Comparison of ENCODE assay signal across 10 mouse cellular contexts in the genomic region with DNA sequence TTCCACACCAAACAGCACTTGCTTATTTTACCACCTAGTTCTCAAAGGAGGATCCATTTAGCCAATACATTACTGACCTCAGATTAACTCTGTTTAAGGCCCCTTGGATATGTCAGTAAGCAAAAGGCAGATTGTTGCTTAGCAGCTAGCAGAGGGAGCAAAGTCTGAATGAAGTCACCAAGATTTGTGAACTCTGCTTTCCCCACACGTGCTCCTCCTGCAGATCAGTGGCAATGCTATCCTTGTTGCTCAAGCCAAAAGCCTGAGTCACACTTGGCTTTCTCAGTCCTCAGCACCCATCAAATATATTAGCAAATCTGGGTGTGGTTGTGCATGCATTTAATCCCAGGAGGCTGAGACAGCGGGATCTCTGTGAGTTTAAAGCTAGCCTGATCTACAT.
DNase-seq lines count a peak whose midpoint lies in the region; TF ChIP-seq lines count a peak whose summit lies in the region.
"Had no signal": no experiment of that assay in that cellular context is flagged by ENCODE, and none has a peak within 500 bp of the region (broad histone marks: within the 10 kb centered on the region; RNA-seq: fewer than 3 reads in every experiment).

No protein-coding gene starts in this region.

- no peaks in the 10 kb centered on the region for H3K27me3 ChIP-seq in myocyte (ENCODE audit: control insufficient read depth, insufficient read depth, insufficient read length)
- H3K27me3 ChIP-seq: Patski had no signal

- H3K36me3 ChIP-seq in myocyte (ENCODE audit: control insufficient read depth, insufficient read depth) = no peaks in the 10 kb centered on the region
- H3K36me3 ChIP-seq: heart, embryonic 13.5 days had no signal

- no peak overlapping the region for H3ac ChIP-seq in myocyte (ENCODE audit: control insufficient read depth, insufficient read length)

- peak; percentile 19 to 63 for DNase-seq in adrenal gland, adult (ENCODE audit: inconsistent age in 2 of 2, low spot score in 1 of 2)
- no peak for DNase-seq in adrenal gland, postnatal 25 days
- peak; percentile 21 to 32 for DNase-seq in kidney, adult 8-10 months
- DNase-seq in kidney, postnatal 10 days = no peak
- peak; percentile 19 for DNase-seq in brain, adult 2 months (ENCODE audit: low read depth, low spot score)
- DNase-seq in heart, adult 9 months (ENCODE audit: low spot score in 2 of 2) = no peak
- no peak for DNase-seq in thymus, postnatal 36 days

- H3K4me3 ChIP-seq in myocyte = no peak overlapping the region
- H3K4me3 ChIP-seq: heart, embryonic 13.5 days had no signal

- TF ChIP-seq POLR2A in myocyte (IDR thresholded peaks at IDR 0.05; ENCODE audit: insufficient read length, low read depth) = no peak

- H3K79me2 ChIP-seq in myocyte (ENCODE audit: control insufficient read depth, insufficient read depth) = no peaks in the 10 kb centered on the region

- H3K4me2 ChIP-seq in myocyte (ENCODE audit: low read depth) = peak overlapping the region; percentile 42

TF ChIP-seq in myocyte, 11 proteins besides CTCF, POLR2A, EP300 and RAD21:
- no peak for TF ChIP-seq TCF12 (IDR thresholded peaks at IDR 0.05; ENCODE audit: insufficient read depth, poor library complexity, severe bottlenecking)
- no peak for TF ChIP-seq USF1 (IDR thresholded peaks at IDR 0.05; ENCODE audit: low read depth)
- TF ChIP-seq CEBPB (IDR thresholded peaks at IDR 0.05; ENCODE audit: insufficient read depth, poor library complexity, severe bottlenecking) = no peak
- TF ChIP-seq POLR2AphosphoS2 (IDR thresholded peaks at IDR 0.05; ENCODE audit: insufficient read length, low read depth) = no peak
- no peak for TF ChIP-seq SRF (IDR thresholded peaks at IDR 0.05; ENCODE audit: control insufficient read depth, insufficient read length, low read depth)
- TF ChIP-seq E2F4 (IDR thresholded peaks at IDR 0.05; ENCODE audit: insufficient read depth) = no peak
- TF ChIP-seq REST (IDR thresholded peaks at IDR 0.05; ENCODE audit: insufficient read depth, insufficient read length) = no peak
- TF ChIP-seq MYOG (IDR thresholded peaks at IDR 0.05; ENCODE audit: control insufficient read depth in 1 of 3, insufficient read depth in 1 of 3, insufficient read length in 2 of 3, low read depth in 2 of 3) = no peak
- TF ChIP-seq MAX (IDR thresholded peaks at IDR 0.05; ENCODE audit: low read depth) = no peak
- no peak for TF ChIP-seq MYOD1 (IDR thresholded peaks at IDR 0.05; ENCODE audit: control insufficient read depth in 1 of 3, insufficient read length in 2 of 3, low read depth in 2 of 3)
- TF ChIP-seq TCF3 (IDR thresholded peaks at IDR 0.05; ENCODE audit: insufficient read length, low read depth) = no peak

Comparison
In these comparisons a context has a peak if more than half of its experiments do, and no peak if none do; other contexts are left out.
1. DNase-seq: peak in adrenal gland, adult (2 of 2), kidney, adult 8-10 months (2 of 2) and brain, adult 2 months (single experiment); none in adrenal gland, postnatal 25 days (single experiment), kidney, postnatal 10 days (single experiment), heart, adult 9 months (0 of 2) and thymus, postnatal 36 days (0 of 2).